Mouse (Mus musculus) layer of hippocampus, adult 18-20 months (tissue): ENCODE measurements around the gene Kcnt2. TPM values are rescaled to one million over a fixed set of nuclear protein-coding genes. Genes with fewer than 3 reads are reported as not detected.
A peak's percentile ranks its signal among the peaks of the same experiment; 100 is the strongest.

Source experiments
- DNase-seq, 2 experiments: peaks; one replicate each; pipeline ENCODE4 v3.0.0; 2022; ENCODE audit warnings: low spot score in 2 of 2
- total RNA-seq, 2 experiments: library from RNA; stranded (reverse); gene quantifications; 2 replicates each; pipeline ENCODE4 v1.2.3; 2021

Gene Kcnt2
- total RNA-seq, 2 experiments from 2014 or later = 38.5 to 40.7 TPM

GRCm38 (mm10) chr1:140373532-140373931 is 127.6 kb downstream of the Kcnt2 start:
- no peak for DNase-seq

GRCm38 (mm10) chr1:140378791-140379190 is 132.8 kb downstream of the Kcnt2 start:
- DNase-seq = no peak

GRCm38 (mm10) chr1:140379526-140379925 is 133.6 kb downstream of the Kcnt2 start:
- DNase-seq = no peak

GRCm38 (mm10) chr1:140381093-140381492 is 135.1 kb downstream of the Kcnt2 start:
- DNase-seq = no peak

GRCm38 (mm10) chr1:140390301-140390700 is 144.3 kb downstream of the Kcnt2 start:
- no peak for DNase-seq

GRCm38 (mm10) chr1:140397756-140398155 is 151.8 kb downstream of the Kcnt2 start:
- no peak for DNase-seq

- no peak for DNase-seq
These were observed 160.8 kb downstream of the Kcnt2 start for GRCm38 (mm10) chr1:140406631-140407288.

GRCm38 (mm10) chr1:140415761-140416160 is 169.8 kb downstream of the Kcnt2 start:
- DNase-seq = no peak

GRCm38 (mm10) chr1:140422954-140423353 is 177.0 kb downstream of the Kcnt2 start:
- no peak for DNase-seq

GRCm38 (mm10) chr1:140429284-140429850 is 183.4 kb downstream of the Kcnt2 start:
- DNase-seq = no peak

- DNase-seq = no peak
These were observed 186.1 kb downstream of the Kcnt2 start for GRCm38 (mm10) chr1:140432039-140432438.

GRCm38 (mm10) chr1:140434791-140435190 is 188.8 kb downstream of the Kcnt2 start:
- no peak for DNase-seq

GRCm38 (mm10) chr1:140438176-140438575 is 192.2 kb downstream of the Kcnt2 start:
- DNase-seq = peak in 1 of 2 experiments; percentile 12

- DNase-seq = no peak
These were observed 197.9 kb downstream of the Kcnt2 start for GRCm38 (mm10) chr1:140443904-140444303.

- DNase-seq = no peak
These were observed 198.4 kb downstream of the Kcnt2 start for GRCm38 (mm10) chr1:140444394-140444793.

- no peak for DNase-seq
These were observed 205.5 kb downstream of the Kcnt2 start for GRCm38 (mm10) chr1:140451461-140451860.

GRCm38 (mm10) chr1:140451924-140452323 is 206.0 kb downstream of the Kcnt2 start:
- DNase-seq = no peak

- no peak for DNase-seq
These were observed 209.9 kb downstream of the Kcnt2 start for GRCm38 (mm10) chr1:140455903-140456302.

GRCm38 (mm10) chr1:140456873-140457272 is 210.9 kb downstream of the Kcnt2 start:
- DNase-seq = peak in 1 of 2 experiments; percentile 16

GRCm38 (mm10) chr1:140468315-140468714 is 222.4 kb downstream of the Kcnt2 start:
- peak in 1 of 2 experiments; percentile 29 for DNase-seq

- no peak for DNase-seq
These were observed 223.6 kb downstream of the Kcnt2 start for GRCm38 (mm10) chr1:140469586-140469985.

GRCm38 (mm10) chr1:140476921-140477320 is 231.0 kb downstream of the Kcnt2 start:
- DNase-seq = peak; percentile 35 to 76

- no peak for DNase-seq
These were observed 238.1 kb downstream of the Kcnt2 start for GRCm38 (mm10) chr1:140484016-140484415.
